Mouse (Mus musculus): ENCODE data around the gene Sag. TPM values are rescaled to one million over a fixed set of nuclear protein-coding genes. Genes with fewer than 3 reads are reported as not detected.

Gene Sag
- total and polyA plus RNA-seq, 3 experiments = 0.16 to 0.57 (median 0.43) TPM

DNA sequence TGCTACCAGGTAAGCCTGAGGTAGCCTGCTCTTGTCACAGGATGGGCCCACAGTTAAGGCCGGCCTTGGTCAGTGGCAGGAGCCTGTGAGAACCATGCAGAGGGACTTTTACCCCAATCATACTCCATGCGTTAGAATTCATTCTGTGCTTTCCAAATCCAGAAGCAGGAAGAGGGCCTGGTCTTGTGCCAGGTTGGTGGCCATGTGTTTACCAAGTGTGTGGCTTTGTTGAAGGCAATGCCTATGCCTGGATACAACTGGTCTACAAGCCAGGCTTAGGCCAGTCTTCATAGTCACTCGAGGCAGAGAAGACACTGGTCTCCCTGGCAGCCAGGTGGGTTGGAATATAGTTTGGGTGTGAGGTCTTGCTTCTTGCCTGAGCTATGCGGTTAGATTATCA is 88.2 kb downstream of the Sag start:
- Histone ChIP-seq H3K27ac (no peak overlapping the region), H3K79me2 (replicated peaks; ENCODE audit: control insufficient read depth, insufficient read depth, low read length) (peaks cover 1% of the 10 kb centered on the region; the same call in 1 of the 2 replicates), H3K4me1 (ENCODE audit: control insufficient read depth, insufficient read depth, low read length) (peaks cover 12% of the 10 kb centered on the region), H3K27me3 (ENCODE audit: control insufficient read depth, insufficient read depth, low read length) (no peaks in the 10 kb centered on the region), H3K9ac (ENCODE audit: low read depth, low read length) (no peak overlapping the region), H3K36me3 (ENCODE audit: control insufficient read depth, insufficient read depth, low read length) (peaks cover 19% of the 10 kb centered on the region), H3K4me3 (no peak overlapping the region)
- no peak for DNase-seq
- 52% methylated on average over 4 of the region's 4 CpGs for WGBS
- intact Hi-C loops (cut with DNase I) = loop anchor here (5.0 kb wide), 1 partner anchor 34 kb away; no protein-coding TSS in a partner anchor
- TF ChIP-seq EP300 (IDR thresholded peaks at IDR 0.05; ENCODE audit: insufficient read depth, low read depth, low read length) = no peak
- TF ChIP-seq POLR2A (IDR thresholded peaks at IDR 0.05; ENCODE audit: insufficient read depth, low read depth, low read length) = no peak
- TF ChIP-seq CTCF (IDR thresholded peaks at IDR 0.05) = no peak

- 56% methylated on average over 2 of the region's 2 CpGs for WGBS
- intact Hi-C loops (cut with DNase I) = loop anchor here (5.0 kb wide), 1 partner anchor 35 kb away; no protein-coding TSS in a partner anchor
- no peaks in the 10 kb centered on the region for H3K27me3 ChIP-seq (ENCODE audit: control insufficient read depth, insufficient read depth, low read length)
- no peak overlapping the region for H3K27ac ChIP-seq
- peaks cover 1% of the 10 kb centered on the region; the same call in 1 of the 2 replicates for H3K79me2 ChIP-seq (replicated peaks; ENCODE audit: control insufficient read depth, insufficient read depth, low read length)
- no peak for DNase-seq
- no peak overlapping the region for H3K4me3 ChIP-seq
- peaks cover 19% of the 10 kb centered on the region for H3K36me3 ChIP-seq (ENCODE audit: control insufficient read depth, insufficient read depth, low read length)
- TF ChIP-seq CTCF (IDR thresholded peaks at IDR 0.05) = no peak
- no peak for TF ChIP-seq EP300 (IDR thresholded peaks at IDR 0.05; ENCODE audit: insufficient read depth, low read depth, low read length)
- no peak for TF ChIP-seq POLR2A (IDR thresholded peaks at IDR 0.05; ENCODE audit: insufficient read depth, low read depth, low read length)
- H3K9ac ChIP-seq (ENCODE audit: low read depth, low read length) = no peak overlapping the region
- H3K4me1 ChIP-seq (ENCODE audit: control insufficient read depth, insufficient read depth, low read length) = peaks cover 12% of the 10 kb centered on the region
Observed at GRCm38 (mm10) chr1:87892499-87892898, 89.0 kb downstream of the Sag start.

- Histone ChIP-seq H3K79me2 (replicated peaks; ENCODE audit: control insufficient read depth, insufficient read depth, low read length) (0 out of 2 replicates have a peak, but pooled peaks cover 1% of the 10 kb centered on the region), H3K4me1 (ENCODE audit: control insufficient read depth, insufficient read depth, low read length) (peaks cover 12% of the 10 kb centered on the region), H3K4me3 (no peak overlapping the region), H3K27ac (no peak overlapping the region), H3K36me3 (ENCODE audit: control insufficient read depth, insufficient read depth, low read length) (peaks cover 15% of the 10 kb centered on the region), H3K9ac (ENCODE audit: low read depth, low read length) (no peak overlapping the region), H3K27me3 (ENCODE audit: control insufficient read depth, insufficient read depth, low read length) (no peaks in the 10 kb centered on the region)
- no peak for TF ChIP-seq POLR2A (IDR thresholded peaks at IDR 0.05; ENCODE audit: insufficient read depth, low read depth, low read length)
- no peak for TF ChIP-seq CTCF (IDR thresholded peaks at IDR 0.05)
- no peak for TF ChIP-seq EP300 (IDR thresholded peaks at IDR 0.05; ENCODE audit: insufficient read depth, low read depth, low read length)
- WGBS = 96% methylated on average over 4 of the region's 4 CpGs
- intact Hi-C loops (cut with DNase I) = loop anchor here (5.0 kb wide), 1 partner anchor 36 kb away; no protein-coding TSS in a partner anchor
- DNase-seq = no peak
Observed at GRCm38 (mm10) chr1:87893414-87893813, 89.9 kb downstream of the Sag start.

Other genes starting within 250 kb of the Sag start
- gene Ngef, start 229.8 kb upstream of the Sag start, total RNA-seq (2021) = under 1 TPM; 0.23 to 0.32 TPM
- gene Ngef, start 229.8 kb upstream of the Sag start, polyA plus RNA-seq (2012; rRNA removed) = 0.53 and 0.70 TPM in 2 replicates
- 10 to 100 TPM; 13.2 to 13.8 TPM for gene Inpp5d, start 183.4 kb upstream of the Sag start, total RNA-seq (2021)
- gene Inpp5d, start 183.4 kb upstream of the Sag start, polyA plus RNA-seq (2012; rRNA removed) = 8.4 and 13.5 TPM in 2 replicates
- 10 to 100 TPM; 29.4 to 29.9 TPM for gene Atg16l1, start 47.8 kb upstream of the Sag start, total RNA-seq (2021)
- gene Atg16l1, start 47.8 kb upstream of the Sag start, polyA plus RNA-seq (2012; rRNA removed) = 24.6 and 31.7 TPM in 2 replicates
- gene Dgkd, start 49.6 kb downstream of the Sag start, total RNA-seq (2021) = 10 to 100 TPM; 40.8 to 47.3 TPM
- gene Dgkd, start 49.6 kb downstream of the Sag start, polyA plus RNA-seq (2012; rRNA removed) = 23.5 and 34.7 TPM in 2 replicates
- gene Usp40, start 204.9 kb downstream of the Sag start, total RNA-seq (2021) = 10 to 100 TPM; 15.2 to 15.6 TPM
- gene Usp40, start 204.9 kb downstream of the Sag start, polyA plus RNA-seq (2012; rRNA removed) = 9.3 and 12.7 TPM in 2 replicates

Measured in heart, adult 2 months (tissue).